Mouse (Mus musculus): ENCODE data around the gene Gbp6. TPM values are rescaled to one million over a fixed set of nuclear protein-coding genes. Genes with fewer than 3 reads are reported as not detected.

The Gbp6 gene
- polyA plus RNA-seq (2021; fragmentation: Nextera tagmentation), result 1.0 and 2.2 TPM in 2 replicates
- long read RNA-seq, experiment 1, partial matches to known transcripts, result 0 of 2 reads
- long read RNA-seq, experiment 1, other reads (novel, unspliced or antisense), result 0 of 2 reads
- long read RNA-seq, experiment 2, transcript Gbp6-201 (11 exons, 2,604 nt), result major isoform, 8 of 8 reads
- long read RNA-seq, experiment 2, partial matches to known transcripts, result 0 of 8 reads
- long read RNA-seq, experiment 2, other reads (novel, unspliced or antisense), result 0 of 8 reads

DNA sequence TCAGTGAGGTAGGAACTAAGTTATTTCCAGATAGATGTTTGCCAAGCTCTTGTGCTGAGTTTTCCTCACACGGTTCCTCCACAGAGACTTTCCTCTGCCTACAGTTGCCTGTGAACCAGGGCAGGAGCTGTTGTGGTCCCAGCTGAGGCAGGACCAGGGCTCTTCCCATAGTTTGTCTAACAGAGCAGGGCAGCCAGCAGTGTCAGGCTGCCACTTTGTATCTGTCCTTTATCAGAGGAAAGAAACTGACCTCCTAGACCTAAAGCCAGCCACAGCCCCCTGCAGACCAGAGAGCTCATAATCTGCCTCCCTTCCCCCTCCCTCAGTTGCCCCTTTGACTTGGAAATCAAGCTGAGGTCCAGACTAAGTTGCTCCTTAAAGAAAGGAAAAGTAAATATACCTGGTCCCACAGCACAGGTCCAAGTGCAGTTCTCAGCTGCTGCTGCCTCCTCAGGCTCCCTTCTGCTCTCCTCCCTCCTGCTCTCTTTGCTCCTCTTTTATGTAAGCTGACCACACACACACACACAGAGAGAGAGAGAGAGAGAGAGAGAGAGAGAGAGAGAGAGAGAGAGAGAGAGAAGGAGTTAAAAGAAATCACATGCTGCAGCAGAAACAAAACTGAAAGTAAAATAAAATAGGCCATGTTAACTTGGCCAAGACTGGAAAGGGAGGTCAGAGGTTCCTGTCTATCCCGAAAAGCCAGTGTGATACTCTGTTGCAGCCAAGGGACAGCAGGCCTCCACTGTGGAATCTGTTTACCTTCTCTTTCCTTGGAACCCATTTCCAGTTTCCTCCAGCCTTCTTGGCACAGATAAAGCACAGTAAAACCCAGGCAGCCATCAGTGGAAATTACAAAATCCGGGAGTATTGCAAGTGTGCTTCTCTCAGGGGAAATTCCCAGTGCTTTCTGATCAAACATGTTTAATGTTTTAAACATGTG is at the start of gene Gbp6, which contains the start of gene Gm43302:
Gene Gbp6 (minus strand): TSS at position 473 of the 940 bp plus-strand sequence.
Gene Gm43302 (minus strand): TSS at position 470 of the 940 bp plus-strand sequence.

GRCm38 (mm10) chr5:105239483-105240047 is 53.9 kb downstream of the Gbp6 start, which contains the start of gene Gbp10:
TSS of gene Gbp10 (minus strand) at chr5:105239533.

Other genes with a start within 250 kb of the Gbp6 start
- 0.34 and 0.94 TPM in 2 replicates for gene Gbp9, start 154.2 kb downstream of the Gbp6 start, polyA plus RNA-seq (2021; fragmentation: Nextera tagmentation)
- 0.08 and 0.19 TPM in 2 replicates for gene Gbp8, start 154.2 kb downstream of the Gbp6 start, polyA plus RNA-seq (2021; fragmentation: Nextera tagmentation)
- gene Gbp4, start 154.1 kb downstream of the Gbp6 start, polyA plus RNA-seq (2021; fragmentation: Nextera tagmentation), result 0.35 and 0.73 TPM in 2 replicates
- gene Gbp10, start 54.2 kb downstream of the Gbp6 start, polyA plus RNA-seq (2021; fragmentation: Nextera tagmentation), result 0.09 and 0.21 TPM in 2 replicates
- gene Gm43302, start within 50 bp of the Gbp6 start, polyA plus RNA-seq (2021; fragmentation: Nextera tagmentation), result 0.09 and 0.18 TPM in 2 replicates
- gene Lrrc8b, start 122.1 kb upstream of the Gbp6 start, polyA plus RNA-seq (2021; fragmentation: Nextera tagmentation), result 8.6 and 10.9 TPM in 2 replicates
- gene Lrrc8c, start 225.7 kb upstream of the Gbp6 start, polyA plus RNA-seq (2021; fragmentation: Nextera tagmentation), result 6.5 and 6.6 TPM in 2 replicates

Data from layer of hippocampus, adult 6 months (tissue).